Mouse (Mus musculus) brain, adult 2 months (tissue): Measurements from ENCODE around the gene Inpp4b.

Source experiments
- DNase-seq: peaks from one replicate; pipeline ENCODE4 v3.0.0; 2011; ENCODE audit warnings: low read depth, low spot score

The Inpp4b gene

GRCm38 (mm10) chr8:81466776-81467175, 124.4 kb downstream of the Inpp4b start:
- no peak for DNase-seq

GRCm38 (mm10) chr8:81478674-81479073, 136.3 kb downstream of the Inpp4b start:
- DNase-seq = peak; percentile 36

- no peak for DNase-seq
Measured at GRCm38 (mm10) chr8:81483834-81484233, 141.5 kb downstream of the Inpp4b start.

- no peak for DNase-seq
Measured at GRCm38 (mm10) chr8:81485626-81486025, 143.3 kb downstream of the Inpp4b start.

GRCm38 (mm10) chr8:81489894-81490661, 147.7 kb downstream of the Inpp4b start:
- DNase-seq = no peak

GRCm38 (mm10) chr8:81491097-81491705, 148.8 kb downstream of the Inpp4b start:
- DNase-seq = no peak

- DNase-seq = no peak
Measured at GRCm38 (mm10) chr8:81491706-81492204, 149.4 kb downstream of the Inpp4b start.

GRCm38 (mm10) chr8:81494823-81495222, 152.5 kb downstream of the Inpp4b start:
- no peak for DNase-seq

- DNase-seq = no peak
Measured at GRCm38 (mm10) chr8:81497646-81498045, 155.3 kb downstream of the Inpp4b start.

- no peak for DNase-seq
Measured at GRCm38 (mm10) chr8:81502216-81502615, 159.9 kb downstream of the Inpp4b start.

- DNase-seq = no peak
Measured at GRCm38 (mm10) chr8:81502982-81503381, 160.6 kb downstream of the Inpp4b start.

- DNase-seq = no peak
Measured at GRCm38 (mm10) chr8:81512826-81513225, 170.5 kb downstream of the Inpp4b start.

- no peak for DNase-seq
Measured at GRCm38 (mm10) chr8:81514425-81514824, 172.1 kb downstream of the Inpp4b start.

GRCm38 (mm10) chr8:81522085-81522484, 179.7 kb downstream of the Inpp4b start:
- DNase-seq = peak; percentile 57

GRCm38 (mm10) chr8:81524561-81524960, 182.2 kb downstream of the Inpp4b start:
- no peak for DNase-seq

GRCm38 (mm10) chr8:81527661-81528060, 185.3 kb downstream of the Inpp4b start:
- no peak for DNase-seq

- no peak for DNase-seq
Measured at GRCm38 (mm10) chr8:81538310-81538709, 196.0 kb downstream of the Inpp4b start.

- no peak for DNase-seq
Measured at GRCm38 (mm10) chr8:81558550-81558949, 216.2 kb downstream of the Inpp4b start.

- DNase-seq = no peak
Measured at GRCm38 (mm10) chr8:81562405-81562804, 220.0 kb downstream of the Inpp4b start.

GRCm38 (mm10) chr8:81565484-81565883, 223.1 kb downstream of the Inpp4b start:
- DNase-seq = no peak

GRCm38 (mm10) chr8:81572319-81573104, 230.2 kb downstream of the Inpp4b start:
- no peak for DNase-seq

- no peak for DNase-seq
Measured at GRCm38 (mm10) chr8:81575268-81575917, 233.0 kb downstream of the Inpp4b start.
